Mouse (Mus musculus) brain, embryonic 14.5 days (tissue): ENCODE measurements at regions not wholly inside any gene's neighbourhood (a gene's known extent, or its start where the extent isn't known, plus 50 kb on each side); places are given as distances from the start of the nearest gene placed in this dataset.
"Not testable (repeated sequence)": the region's sequence is repeated elsewhere in the genome, so short reads cannot be mapped to it uniquely, and the experiment has no call there.

ENCODE experiments used
- DNase-seq: peaks from one replicate; pipeline ENCODE4 v3.0.0-alpha.2; 2011; ENCODE audit warnings: low read depth
- CTCF ChIP-seq: fragments of 200-500 bp; IDR thresholded peaks from 2 replicates; pipeline ENCODE4 v1.5.1; 2012; ENCODE audit warnings: inconsistent platforms, mild to moderate bottlenecking, moderate library complexity, borderline replicate concordance; ENCODE audit not compliant: insufficient read depth, insufficient read length; ENCODE audit errors: extremely low read depth
- POLR2A ChIP-seq: fragments of 200-500 bp; IDR thresholded peaks from 2 replicates; pipeline ENCODE4 v1.6.1; 2012; ENCODE audit warnings: mild to moderate bottlenecking, inconsistent platforms, borderline replicate concordance; ENCODE audit not compliant: poor library complexity, insufficient read depth, insufficient read length, severe bottlenecking; ENCODE audit errors: extremely low read depth

DNA sequence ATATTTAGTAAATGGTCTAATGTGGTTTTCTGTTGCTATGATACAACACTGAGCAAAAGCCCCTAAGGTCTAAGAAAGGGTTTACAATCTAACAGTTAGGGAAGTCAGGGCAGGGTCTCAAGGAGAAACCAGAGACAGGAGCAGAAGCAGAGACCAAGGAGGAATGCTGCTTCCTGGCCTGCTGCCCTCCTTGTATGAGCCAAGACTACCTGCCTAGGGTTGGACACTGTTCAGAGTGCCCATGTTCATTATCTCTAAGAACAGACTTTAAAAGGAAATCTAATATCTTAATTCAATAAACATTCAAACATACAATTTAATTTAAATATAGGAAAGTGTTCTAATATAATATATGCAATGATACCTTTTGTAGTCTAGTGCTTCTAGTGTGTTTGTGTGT lies 63.0 kb upstream of the Tmem106b start:
- TF ChIP-seq POLR2A, result no peak
- no peak for TF ChIP-seq CTCF
- DNase-seq, result no peak

DNA sequence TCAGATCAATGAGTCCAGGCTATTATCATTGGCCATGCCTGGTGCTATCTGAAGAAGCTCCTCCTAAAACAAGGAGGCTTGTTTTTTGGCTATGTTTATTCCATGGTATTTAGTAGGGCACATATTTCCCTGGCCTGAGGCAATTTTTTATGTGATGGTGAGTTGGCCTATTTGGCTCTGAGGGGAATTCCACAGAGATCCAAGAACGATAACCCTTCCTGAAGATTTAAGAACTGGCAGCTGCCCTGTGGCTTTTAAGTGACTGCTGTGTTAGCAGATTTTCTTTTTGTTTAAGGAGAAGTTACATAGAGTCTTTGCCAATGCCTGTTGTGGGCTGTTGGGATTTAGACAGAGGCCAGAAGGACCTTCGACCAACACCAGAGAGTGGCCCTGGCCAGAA lies 74.9 kb upstream of the Tmem106b start:
- DNase-seq, result no peak
- TF ChIP-seq POLR2A (no peak), CTCF (no peak)

DNA sequence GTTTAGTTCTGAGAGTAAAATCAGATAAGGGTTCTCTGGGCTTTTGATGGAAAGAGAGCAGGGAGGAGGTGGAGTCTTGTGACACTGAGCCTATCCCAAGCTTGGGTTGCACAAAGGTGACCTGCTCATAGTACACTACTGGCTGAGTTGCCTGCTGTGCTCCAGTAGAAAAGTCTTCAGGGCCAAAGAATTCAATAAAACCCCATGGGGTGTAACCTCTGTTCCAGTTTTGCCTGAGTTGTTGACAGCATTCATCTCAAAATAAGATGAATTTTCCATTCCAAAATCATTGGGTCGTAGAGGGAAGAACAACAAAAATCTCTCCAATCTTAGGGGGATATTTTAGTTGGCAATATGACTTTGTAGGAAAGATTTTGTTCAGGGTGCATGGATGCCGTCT lies 75.8 kb upstream of the Tmem106b start:
- TF ChIP-seq POLR2A, result no peak
- no peak for TF ChIP-seq CTCF
- DNase-seq, result no peak

DNA sequence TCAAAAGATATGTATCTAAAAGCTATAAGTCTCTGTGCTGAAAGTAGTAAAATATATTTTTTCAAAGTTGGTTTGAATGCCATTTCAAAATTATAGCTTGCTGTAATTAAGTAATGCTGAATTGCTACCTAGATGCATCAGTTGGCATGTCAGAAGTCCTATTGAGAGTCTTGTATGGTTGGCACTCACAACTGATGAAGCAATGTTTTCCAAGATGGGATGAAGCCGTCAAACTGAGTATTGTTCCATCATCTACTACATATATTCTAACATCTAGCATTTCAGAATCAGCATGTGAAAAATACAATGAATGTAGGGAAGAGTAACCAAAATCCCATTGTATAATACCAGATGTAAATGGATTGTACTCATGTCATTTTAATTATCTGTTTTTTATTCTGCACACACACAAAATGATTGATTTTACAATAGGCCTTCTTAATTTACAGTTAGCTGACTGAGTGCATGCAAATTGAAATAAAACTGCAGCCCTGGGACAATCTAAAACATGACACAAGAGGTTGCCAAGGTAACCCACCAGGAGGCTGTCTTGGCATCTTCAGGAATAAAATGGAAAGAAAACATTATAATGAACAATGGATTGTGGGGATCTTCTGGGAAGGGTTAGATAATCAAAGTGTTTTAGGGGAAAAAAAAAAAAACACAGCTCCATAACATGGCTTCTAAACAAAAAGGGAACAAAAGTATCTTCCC lies 92.2 kb upstream of the Tmem106b start:
- peak; percentile 88 for DNase-seq
- TF ChIP-seq CTCF, result no peak
- no peak for TF ChIP-seq POLR2A

DNA sequence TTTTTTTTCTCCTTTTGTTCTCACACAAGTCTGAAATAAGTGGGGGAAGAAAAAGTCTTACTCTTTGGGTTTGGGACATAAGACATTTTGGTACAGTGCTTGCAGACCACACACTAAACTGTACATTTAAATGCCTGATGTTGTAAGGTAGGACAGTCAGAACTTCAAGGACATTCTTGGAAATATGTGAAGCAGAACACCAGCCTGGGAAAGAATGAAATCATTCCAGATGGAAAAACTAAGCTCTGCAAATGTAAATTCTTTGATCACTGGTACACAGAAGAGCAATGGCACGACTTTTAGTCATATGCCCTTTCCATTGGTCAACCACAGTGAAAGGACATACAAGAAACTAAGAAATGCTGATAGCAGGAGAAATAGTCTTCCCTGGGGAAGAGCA lies 98.0 kb upstream of the Tmem106b start:
- no peak for TF ChIP-seq CTCF
- no peak for TF ChIP-seq POLR2A
- no peak for DNase-seq

DNA sequence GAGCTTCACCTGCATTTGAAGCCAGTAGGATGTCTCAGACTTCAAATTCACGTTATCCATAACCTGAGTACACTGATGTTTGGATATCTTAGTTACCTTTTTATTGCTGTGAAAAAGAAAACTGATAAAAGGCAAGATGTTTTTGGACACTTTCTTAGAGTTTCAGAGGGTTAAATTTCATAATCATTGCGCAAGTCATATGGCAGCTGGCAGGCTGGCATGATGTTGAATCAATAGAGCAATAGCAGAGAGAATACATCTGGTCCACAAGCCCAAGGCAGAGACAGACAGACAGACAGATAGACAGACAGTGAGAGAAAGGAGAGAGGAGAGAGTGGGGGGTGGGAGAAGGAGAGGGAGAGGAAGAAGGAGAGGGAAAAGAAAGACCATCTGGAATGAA lies 102.3 kb upstream of the Tmem106b start:
- no peak for TF ChIP-seq POLR2A
- TF ChIP-seq CTCF, result no peak
- no peak for DNase-seq

DNA sequence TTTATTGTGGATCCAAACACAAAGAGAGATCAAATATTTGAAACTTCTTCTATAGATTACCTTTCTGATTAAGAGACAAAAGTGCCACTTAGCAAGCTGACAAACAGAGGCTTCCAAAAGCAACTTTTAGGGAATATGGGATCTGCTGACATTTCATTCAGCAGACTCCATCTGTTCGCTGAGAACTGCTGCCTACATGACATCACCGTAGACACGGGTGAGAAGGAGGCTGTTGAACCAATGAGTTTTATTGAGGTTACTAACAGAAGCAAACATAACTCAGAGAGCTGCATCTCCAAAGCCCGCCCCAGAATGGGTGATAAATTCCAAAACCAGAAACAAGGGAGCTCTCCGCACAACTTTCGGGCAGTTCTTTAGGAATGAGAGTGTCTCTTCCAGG lies 111.8 kb upstream of the Tmem106b start:
- TF ChIP-seq POLR2A, result no peak
- no peak for DNase-seq

DNA sequence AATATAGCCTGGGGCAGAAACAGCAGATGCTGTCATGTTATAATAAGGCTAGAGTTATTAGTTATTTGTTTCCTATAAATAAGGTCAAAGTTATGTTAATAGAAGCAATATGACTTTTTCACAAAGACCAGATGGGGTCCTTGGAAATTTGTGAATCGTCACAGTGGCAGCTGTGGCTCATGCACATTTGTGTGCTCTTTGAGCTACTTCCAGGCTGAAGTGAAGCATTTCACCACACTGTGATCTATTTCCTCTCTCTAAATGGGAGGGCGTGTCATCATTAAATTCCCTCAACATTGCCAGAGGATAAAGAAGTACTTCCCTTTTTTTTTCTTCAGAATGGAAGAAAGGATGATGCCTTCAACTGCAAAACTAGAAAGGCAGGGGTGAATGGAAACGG lies 157.9 kb upstream of the Tmem106b start:
- DNase-seq, result peak; percentile 33
- TF ChIP-seq POLR2A (no peak), CTCF (no peak)

DNA sequence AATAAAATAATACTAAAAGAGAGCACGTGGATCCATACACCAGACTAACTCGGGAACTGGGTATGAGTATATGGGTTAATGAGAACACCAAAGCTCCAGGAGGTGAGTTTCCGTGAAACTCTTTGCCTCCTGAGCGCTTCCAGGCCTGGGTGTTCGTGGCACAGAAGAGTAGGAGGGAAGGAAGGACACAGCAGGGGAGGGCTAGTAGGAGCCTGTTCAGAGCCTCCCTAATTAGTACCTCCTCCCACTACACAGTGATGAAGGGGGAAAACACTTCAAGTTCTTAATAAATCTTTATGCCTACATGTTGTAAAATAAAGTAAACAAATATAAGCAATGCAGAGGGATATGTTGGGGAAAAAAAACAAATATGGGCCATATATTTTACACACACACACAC lies 143.7 kb upstream of the Thsd7a start:
- no peak for DNase-seq
- no peak for TF ChIP-seq CTCF
- no peak for TF ChIP-seq POLR2A

DNA sequence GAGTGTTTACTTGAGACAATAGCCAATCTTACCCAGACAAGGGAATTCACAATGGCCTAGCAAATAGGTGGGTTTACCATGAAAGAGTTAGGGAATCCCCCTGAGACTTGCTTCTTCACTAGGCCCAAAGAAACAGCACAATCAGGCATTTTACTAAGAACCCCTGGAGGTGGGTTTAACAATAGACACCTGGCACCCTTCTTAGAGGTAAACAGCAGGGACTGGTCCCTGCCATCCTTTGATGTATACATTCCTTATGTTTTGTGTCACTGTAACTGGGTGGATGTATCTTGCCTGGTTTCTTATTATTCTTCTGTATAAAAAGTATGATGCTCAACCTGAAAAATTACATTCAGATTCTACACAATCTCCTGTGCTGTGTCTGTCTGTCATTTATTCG lies 127.7 kb upstream of the Thsd7a start:
- not testable (repeated sequence) for DNase-seq

DNA sequence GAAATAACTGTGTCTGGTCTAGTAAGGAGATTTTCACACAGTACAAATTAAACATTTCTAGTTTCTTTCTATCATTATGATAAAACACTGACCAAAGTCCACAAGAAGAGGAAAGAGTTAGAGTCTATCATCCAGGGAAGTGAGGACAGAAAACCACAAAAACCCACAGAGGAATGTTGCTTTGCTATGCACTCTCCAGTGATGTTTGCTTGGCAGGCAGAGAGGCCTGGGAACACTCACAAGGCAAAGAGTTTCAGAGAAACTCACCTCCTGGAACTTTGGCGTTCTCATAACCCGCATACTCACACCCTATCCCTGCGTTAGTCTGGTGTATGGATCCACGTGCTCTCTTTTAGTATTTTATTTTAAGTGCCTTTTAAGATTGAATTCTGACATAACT lies 127.2 kb upstream of the Thsd7a start:
- TF ChIP-seq CTCF (no peak), POLR2A (no peak)
- no peak for DNase-seq

DNA sequence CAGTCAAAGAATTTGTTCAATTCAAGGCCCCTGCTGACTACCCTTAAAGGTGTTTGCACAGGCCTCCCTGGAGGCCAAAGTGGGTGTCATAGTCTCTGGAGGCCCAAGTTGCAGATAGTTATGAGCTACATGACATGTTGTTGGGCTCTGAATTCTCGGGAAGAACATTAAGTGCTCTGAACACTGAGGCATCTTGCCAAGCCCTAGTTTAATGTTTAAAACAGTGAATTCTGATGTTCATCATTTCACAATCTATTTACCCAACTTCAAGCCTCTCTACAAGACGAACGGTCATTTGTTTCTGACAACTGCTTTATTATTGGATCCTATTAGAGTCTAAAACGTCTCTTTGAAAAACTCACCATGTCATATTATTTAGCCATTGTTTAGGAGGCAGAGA lies 119.0 kb upstream of the Thsd7a start:
- TF ChIP-seq CTCF, result no peak
- TF ChIP-seq POLR2A, result no peak

DNA sequence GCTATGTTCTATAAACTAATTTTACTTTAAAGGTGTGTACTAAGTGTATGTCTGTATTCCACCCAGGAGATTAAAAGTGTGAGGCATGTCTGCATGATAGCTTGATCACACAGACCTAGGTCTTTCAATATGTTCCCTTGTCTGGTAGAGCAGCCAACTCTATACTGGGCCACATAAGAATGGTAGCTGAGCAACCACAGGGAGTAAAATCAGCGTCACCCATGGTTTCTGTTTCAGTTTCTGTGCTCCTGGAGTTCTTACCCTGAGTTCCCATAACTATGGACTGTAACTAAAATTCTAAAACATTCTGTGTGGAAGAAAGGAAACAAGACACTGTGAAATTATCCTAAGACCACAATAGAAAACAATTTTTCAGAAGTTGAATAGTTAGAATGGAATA lies 102.8 kb upstream of the Thsd7a start:
- no peak for TF ChIP-seq CTCF
- TF ChIP-seq POLR2A, result no peak
- no peak for DNase-seq

More for the DNA sequence above, 119.0 kb upstream of the Thsd7a start:
- no peak for DNase-seq

DNA sequence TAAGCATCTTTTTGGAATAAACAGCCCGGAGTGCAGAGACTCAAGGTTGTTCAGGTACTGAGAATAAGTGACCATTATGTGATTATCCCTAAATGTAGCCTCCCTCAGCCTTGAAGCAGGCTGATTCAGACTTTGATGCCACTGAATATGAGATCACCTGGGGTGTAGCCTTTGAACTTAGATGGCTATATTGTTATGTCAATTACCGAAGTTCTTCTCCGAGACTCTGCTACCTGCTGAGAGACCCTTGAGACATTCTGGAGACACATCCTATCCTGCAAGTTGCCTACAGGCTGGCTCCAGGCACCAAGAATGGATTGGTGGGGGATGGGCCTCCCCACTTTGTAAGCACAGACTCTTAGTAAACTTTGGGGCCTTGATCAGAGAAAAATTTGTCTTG lies 85.9 kb upstream of the Thsd7a start:
- not testable (repeated sequence) for DNase-seq
